Mouse (Mus musculus): ENCODE measurements at regions not wholly inside any gene's neighbourhood (a gene's known extent, or its start where the extent isn't known, plus 50 kb on each side); places are given as distances from the start of the nearest gene placed in this dataset.

GRCm38 (mm10) chr1:185887031-185887430, 230.1 kb downstream of the Lyplal1 start:
- Histone ChIP-seq H3K4me1 (ENCODE audit: control insufficient read depth, insufficient read depth, low read length) (no peaks in the 10 kb centered on the region), H3K4me2 (ENCODE audit: low read depth, low read length) (no peak overlapping the region), H3K27ac (replicated peaks; ENCODE audit: low read depth, low read length) (no peak overlapping the region), H3K9me3 (ENCODE audit: control insufficient read depth, low read length) (no peaks in the 10 kb centered on the region), H3K36me3 (ENCODE audit: control insufficient read depth, insufficient read depth, low read length) (no peaks in the 10 kb centered on the region), H3K27me3 (replicated peaks; ENCODE audit: control insufficient read depth, insufficient read depth, low read length) (no peaks in the 10 kb centered on the region), H3K4me3 (ENCODE audit: low read depth, low read length) (no peak overlapping the region), H3K9ac (ENCODE audit: low read depth, low read length) (no peak overlapping the region)
- WGBS, result 90% methylated on average over 1 of the region's 1 CpGs
- ATAC-seq (ENCODE audit: low read depth) (no peak), DNase-seq (ENCODE audit: low spot score) (no peak)

GRCm38 (mm10) chr1:185891814-185892213, 225.3 kb downstream of the Lyplal1 start:
- WGBS, result 75% methylated on average over 4 of the region's 4 CpGs

GRCm38 (mm10) chr1:185893421-185893820, 223.7 kb downstream of the Lyplal1 start:
- 0 out of 2 replicates have a peak, but pooled peaks cover 3% of the 10 kb centered on the region for H3K4me1 ChIP-seq (ENCODE audit: control insufficient read depth, insufficient read depth, low read length)
- H3K9me3 ChIP-seq (ENCODE audit: control insufficient read depth, low read length), result no peaks in the 10 kb centered on the region
- ATAC-seq (ENCODE audit: low read depth), result no peak
- no peak for DNase-seq (ENCODE audit: low spot score)
- WGBS, result 48% methylated on average over 4 of the region's 4 CpGs
- no peaks in the 10 kb centered on the region for H3K36me3 ChIP-seq (ENCODE audit: control insufficient read depth, insufficient read depth, low read length)
- H3K27ac ChIP-seq (replicated peaks; ENCODE audit: low read depth, low read length), result no peak overlapping the region
- H3K4me2 ChIP-seq (ENCODE audit: low read depth, low read length), result no peak overlapping the region
- H3K9ac ChIP-seq (ENCODE audit: low read depth, low read length), result no peak overlapping the region
- H3K27me3 ChIP-seq (replicated peaks; ENCODE audit: control insufficient read depth, insufficient read depth, low read length), result no peaks in the 10 kb centered on the region
- H3K4me3 ChIP-seq (ENCODE audit: low read depth, low read length), result no peak overlapping the region

More at GRCm38 (mm10) chr1:185891814-185892213, 225.3 kb downstream of the Lyplal1 start:
- no peak for ATAC-seq (ENCODE audit: low read depth)
- Histone ChIP-seq H3K36me3 (ENCODE audit: control insufficient read depth, insufficient read depth, low read length) (no peaks in the 10 kb centered on the region), H3K27me3 (replicated peaks; ENCODE audit: control insufficient read depth, insufficient read depth, low read length) (no peaks in the 10 kb centered on the region), H3K9me3 (ENCODE audit: control insufficient read depth, low read length) (no peaks in the 10 kb centered on the region), H3K9ac (ENCODE audit: low read depth, low read length) (no peak overlapping the region), H3K4me1 (ENCODE audit: control insufficient read depth, insufficient read depth, low read length) (no peaks in the 10 kb centered on the region), H3K27ac (replicated peaks; ENCODE audit: low read depth, low read length) (no peak overlapping the region), H3K4me3 (ENCODE audit: low read depth, low read length) (no peak overlapping the region), H3K4me2 (ENCODE audit: low read depth, low read length) (no peak overlapping the region)
- DNase-seq (ENCODE audit: low spot score), result no peak

DNA sequence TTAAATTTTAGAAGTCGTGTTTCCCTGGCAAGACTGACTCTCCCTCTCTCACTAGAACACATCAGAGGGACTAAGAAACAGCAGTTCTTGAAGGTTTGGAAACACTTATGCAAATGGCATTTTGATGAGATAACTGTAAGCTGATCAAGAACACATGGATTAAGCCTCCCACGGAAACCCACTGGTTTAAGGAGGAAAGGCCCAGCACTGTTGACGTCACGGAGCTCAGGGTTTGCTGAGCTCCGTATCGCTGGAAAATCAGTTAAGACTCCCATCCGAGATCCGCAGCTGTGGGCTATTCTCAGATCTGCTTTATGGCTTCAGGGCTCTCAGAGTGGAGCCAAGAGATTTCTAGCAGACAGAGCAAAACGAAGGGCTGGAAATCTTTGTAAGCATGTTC, 218.6 kb downstream of the Lyplal1 start:
- Histone ChIP-seq H3K9me3 (ENCODE audit: control insufficient read depth, low read length) (0 out of 2 replicates have a peak, but pooled peaks cover 8% of the 10 kb centered on the region), H3K4me2 (ENCODE audit: low read depth, low read length) (no peak overlapping the region), H3K27me3 (replicated peaks; ENCODE audit: control insufficient read depth, insufficient read depth, low read length) (no peaks in the 10 kb centered on the region), H3K27ac (replicated peaks; ENCODE audit: low read depth, low read length) (peak overlapping the region; percentile 82), H3K9ac (ENCODE audit: low read depth, low read length) (no peak overlapping the region), H3K36me3 (ENCODE audit: control insufficient read depth, insufficient read depth, low read length) (no peaks in the 10 kb centered on the region), H3K4me1 (ENCODE audit: control insufficient read depth, insufficient read depth, low read length) (0 out of 2 replicates have a peak, but pooled peaks cover 6% of the 10 kb centered on the region), H3K4me3 (ENCODE audit: low read depth, low read length) (no peak overlapping the region)
- peak; percentile 94 for DNase-seq (ENCODE audit: low spot score)
- ATAC-seq (ENCODE audit: low read depth), result peak; percentile 89
- 23% methylated on average over 9 of the region's 9 CpGs for WGBS

DNA sequence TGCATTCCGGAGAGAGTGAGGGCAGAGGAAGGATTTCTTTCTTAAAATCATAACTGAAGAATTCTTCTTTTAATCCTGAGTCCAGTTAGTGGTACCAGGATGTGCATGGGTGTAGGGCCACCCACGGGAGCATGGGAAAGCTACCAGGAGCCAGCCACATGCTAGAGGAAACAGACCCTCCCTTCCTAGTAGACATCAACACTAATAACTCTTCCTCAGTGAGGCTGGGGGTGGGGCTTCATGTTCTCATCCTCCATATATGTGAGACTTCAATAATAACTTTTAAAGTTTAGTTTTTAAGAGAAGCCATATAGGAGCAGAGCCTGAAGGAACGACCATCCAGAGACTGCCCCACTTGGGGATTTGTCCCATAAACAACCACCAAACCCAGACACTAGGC, 216.8 kb downstream of the Lyplal1 start:
- no peak overlapping the region for H3K27ac ChIP-seq (replicated peaks; ENCODE audit: low read depth, low read length)
- H3K4me3 ChIP-seq (ENCODE audit: low read depth, low read length), result no peak overlapping the region
- H3K36me3 ChIP-seq (ENCODE audit: control insufficient read depth, insufficient read depth, low read length), result no peaks in the 10 kb centered on the region
- WGBS, result 80% methylated on average over 3 of the region's 3 CpGs
- no peaks in the 10 kb centered on the region for H3K27me3 ChIP-seq (replicated peaks; ENCODE audit: control insufficient read depth, insufficient read depth, low read length)
- no peak overlapping the region for H3K4me2 ChIP-seq (ENCODE audit: low read depth, low read length)
- no peak for ATAC-seq (ENCODE audit: low read depth)
- no peak overlapping the region for H3K9ac ChIP-seq (ENCODE audit: low read depth, low read length)
- H3K9me3 ChIP-seq (ENCODE audit: control insufficient read depth, low read length), result 0 out of 2 replicates have a peak, but pooled peaks cover 8% of the 10 kb centered on the region
- DNase-seq (ENCODE audit: low spot score), result no peak
- H3K4me1 ChIP-seq (ENCODE audit: control insufficient read depth, insufficient read depth, low read length), result 0 out of 2 replicates have a peak, but pooled peaks cover 6% of the 10 kb centered on the region

DNA sequence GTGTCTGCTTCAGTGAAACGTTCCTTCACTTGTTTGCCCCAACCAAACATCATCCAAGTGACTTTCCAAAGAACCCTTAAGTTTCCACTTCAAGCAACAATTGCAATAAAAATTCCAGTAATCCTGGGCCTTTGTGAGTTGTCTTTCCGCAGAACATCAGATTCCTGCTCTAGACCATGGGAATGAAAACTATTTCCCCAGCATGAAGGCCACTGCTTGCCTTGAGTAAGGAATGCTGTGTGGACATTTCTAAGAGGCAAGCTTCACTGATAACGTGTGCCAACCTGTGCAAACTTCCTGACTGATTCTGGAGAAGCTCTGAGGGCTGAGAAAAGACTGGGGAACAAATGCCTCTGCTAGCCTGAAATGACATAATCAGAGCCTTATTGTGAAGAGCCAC, 214.7 kb downstream of the Lyplal1 start:
- ATAC-seq (ENCODE audit: low read depth) (no peak), DNase-seq (ENCODE audit: low spot score) (no peak)
- Histone ChIP-seq H3K9me3 (ENCODE audit: control insufficient read depth, low read length) (0 out of 2 replicates have a peak, but pooled peaks cover 8% of the 10 kb centered on the region), H3K27ac (replicated peaks; ENCODE audit: low read depth, low read length) (no peak overlapping the region), H3K4me1 (ENCODE audit: control insufficient read depth, insufficient read depth, low read length) (0 out of 2 replicates have a peak, but pooled peaks cover 6% of the 10 kb centered on the region), H3K4me3 (ENCODE audit: low read depth, low read length) (no peak overlapping the region), H3K27me3 (replicated peaks; ENCODE audit: control insufficient read depth, insufficient read depth, low read length) (no peaks in the 10 kb centered on the region), H3K9ac (ENCODE audit: low read depth, low read length) (no peak overlapping the region), H3K4me2 (ENCODE audit: low read depth, low read length) (no peak overlapping the region), H3K36me3 (ENCODE audit: control insufficient read depth, insufficient read depth, low read length) (no peaks in the 10 kb centered on the region)
- 88% methylated on average over 3 of the region's 3 CpGs for WGBS

- 70% methylated on average over 7 of the region's 7 CpGs for WGBS
- no peaks in the 10 kb centered on the region for H3K27me3 ChIP-seq (replicated peaks; ENCODE audit: control insufficient read depth, insufficient read depth, low read length)
- H3K9ac ChIP-seq (ENCODE audit: low read depth, low read length), result no peak overlapping the region
- 0 out of 2 replicates have a peak, but pooled peaks cover 8% of the 10 kb centered on the region for H3K9me3 ChIP-seq (ENCODE audit: control insufficient read depth, low read length)
- H3K4me1 ChIP-seq (ENCODE audit: control insufficient read depth, insufficient read depth, low read length), result no peaks in the 10 kb centered on the region
- ATAC-seq (ENCODE audit: low read depth), result no peak
- no peak overlapping the region for H3K4me2 ChIP-seq (ENCODE audit: low read depth, low read length)
- DNase-seq (ENCODE audit: low spot score), result no peak
- no peak overlapping the region for H3K4me3 ChIP-seq (ENCODE audit: low read depth, low read length)
- H3K36me3 ChIP-seq (ENCODE audit: control insufficient read depth, insufficient read depth, low read length), result no peaks in the 10 kb centered on the region
- H3K27ac ChIP-seq (replicated peaks; ENCODE audit: low read depth, low read length), result no peak overlapping the region
These were observed 211.4 kb downstream of the Lyplal1 start for GRCm38 (mm10) chr1:185905666-185906065.

GRCm38 (mm10) chr1:185915579-185915978, 201.5 kb downstream of the Lyplal1 start:
- DNase-seq (ENCODE audit: low spot score) (no peak), ATAC-seq (ENCODE audit: low read depth) (no peak)
- no peak overlapping the region for H3K4me2 ChIP-seq (ENCODE audit: low read depth, low read length)
- no peaks in the 10 kb centered on the region for H3K36me3 ChIP-seq (ENCODE audit: control insufficient read depth, insufficient read depth, low read length)
- H3K4me1 ChIP-seq (ENCODE audit: control insufficient read depth, insufficient read depth, low read length), result no peaks in the 10 kb centered on the region
- no peak overlapping the region for H3K9ac ChIP-seq (ENCODE audit: low read depth, low read length)
- no peak overlapping the region for H3K4me3 ChIP-seq (ENCODE audit: low read depth, low read length)
- no peak overlapping the region for H3K27ac ChIP-seq (replicated peaks; ENCODE audit: low read depth, low read length)
- WGBS, result 57% methylated on average over 2 of the region's 2 CpGs
- H3K27me3 ChIP-seq (replicated peaks; ENCODE audit: control insufficient read depth, insufficient read depth, low read length), result no peaks in the 10 kb centered on the region
- H3K9me3 ChIP-seq (ENCODE audit: control insufficient read depth, low read length), result no peaks in the 10 kb centered on the region

GRCm38 (mm10) chr1:185918663-185919062, 198.4 kb downstream of the Lyplal1 start:
- Histone ChIP-seq H3K27me3 (replicated peaks; ENCODE audit: control insufficient read depth, insufficient read depth, low read length) (no peaks in the 10 kb centered on the region), H3K4me3 (ENCODE audit: low read depth, low read length) (no peak overlapping the region), H3K4me2 (ENCODE audit: low read depth, low read length) (no peak overlapping the region), H3K9me3 (ENCODE audit: control insufficient read depth, low read length) (no peaks in the 10 kb centered on the region), H3K9ac (ENCODE audit: low read depth, low read length) (no peak overlapping the region), H3K4me1 (ENCODE audit: control insufficient read depth, insufficient read depth, low read length) (no peaks in the 10 kb centered on the region), H3K36me3 (ENCODE audit: control insufficient read depth, insufficient read depth, low read length) (no peaks in the 10 kb centered on the region), H3K27ac (replicated peaks; ENCODE audit: low read depth, low read length) (no peak overlapping the region)
- WGBS, result 78% methylated on average over 1 of the region's 1 CpGs
- DNase-seq (ENCODE audit: low spot score) (peak; percentile 48), ATAC-seq (ENCODE audit: low read depth) (no peak)
